Mouse (Mus musculus) ZHBTc4 (cell line): ENCODE data around the gene Olfr251.
"Not testable (repeated sequence)": the region's sequence is repeated elsewhere in the genome, so short reads cannot be mapped to it uniquely, and the experiment has no call there.

ENCODE experiments used
- DNase-seq: peaks from one replicate; pipeline ENCODE4 v3.0.0-alpha.2; 2011; ENCODE audit warnings: low read depth, low spot score

Olfr251 gene

GRCm38 (mm10) chr9:38376786-38377185, at the start of gene Olfr251:
Gene Olfr251, plus strand, starts transcription at chr9:38377086.
- DNase-seq, result no peak

- no peak for DNase-seq
Measured at GRCm38 (mm10) chr9:38328760-38329159, 48.1 kb upstream of the Olfr251 start, which contains the start of gene Olfr25. Gene Olfr25, plus strand, starts transcription at chr9:38329060.

- DNase-seq, result no peak
Measured at GRCm38 (mm10) chr9:38348111-38348510, 28.8 kb upstream of the Olfr251 start, which contains the start of gene Olfr898. Gene Olfr898, plus strand, starts transcription at chr9:38348411.

GRCm38 (mm10) chr9:38366596-38366995, 10.3 kb upstream of the Olfr251 start, which contains the start of gene Olfr250:
Gene Olfr250, plus strand, starts transcription at chr9:38366896.
- DNase-seq, result no peak

- DNase-seq, result no peak
Measured at GRCm38 (mm10) chr9:38401398-38401797, 24.5 kb downstream of the Olfr251 start, which contains the start of gene Olfr147. Gene Olfr147, plus strand, starts transcription at chr9:38401698.

GRCm38 (mm10) chr9:38407502-38407901, 30.6 kb downstream of the Olfr251 start:
- peak; percentile 90 for DNase-seq

GRCm38 (mm10) chr9:38413502-38413901, 36.6 kb downstream of the Olfr251 start:
- not testable (repeated sequence) for DNase-seq

- DNase-seq, result peak; percentile 60
Measured at GRCm38 (mm10) chr9:38423801-38424200, 46.9 kb downstream of the Olfr251 start.

- DNase-seq, result no peak
Measured at GRCm38 (mm10) chr9:38427026-38427425, 50.1 kb downstream of the Olfr251 start.

GRCm38 (mm10) chr9:38429155-38429554, 52.3 kb downstream of the Olfr251 start, which contains the start of gene Olfr901:
Gene Olfr901, plus strand, starts transcription at chr9:38429455.
- no peak for DNase-seq
